Mouse (Mus musculus): ENCODE measurements at regions not wholly inside any gene's neighbourhood (a gene's known extent, or its start where the extent isn't known, plus 50 kb on each side); places are given as distances from the start of the nearest gene placed in this dataset.

GRCm38 (mm10) chr9:85550455-85550854, 198.7 kb downstream of the Ibtk start:
- TF ChIP-seq CTCF (IDR thresholded peaks at IDR 0.05; ENCODE audit: borderline replicate concordance, insufficient read depth, low read length) (no peak), POLR2A (IDR thresholded peaks at IDR 0.05; ENCODE audit: low read depth, low read length) (no peak)

All from embryonic fibroblast, embryonic 13.5 days (primary cell).